Mouse (Mus musculus): ENCODE measurements around the gene Tmem108.

- no peak for TF ChIP-seq CTCF (IDR thresholded peaks at IDR 0.05; ENCODE audit: low read depth, low read length)
- no peak for TF ChIP-seq POLR2A (IDR thresholded peaks at IDR 0.05; ENCODE audit: borderline replicate concordance, low read depth, low read length)
Observed at GRCm38 (mm10) chr9:103661873-103662272, 99.8 kb downstream of the Tmem108 start.

Measured in bone marrow macrophage, adult 2 months (primary cell).